Mouse (Mus musculus): ENCODE results near the gene Ccdc158.

Gene Ccdc158

DNA sequence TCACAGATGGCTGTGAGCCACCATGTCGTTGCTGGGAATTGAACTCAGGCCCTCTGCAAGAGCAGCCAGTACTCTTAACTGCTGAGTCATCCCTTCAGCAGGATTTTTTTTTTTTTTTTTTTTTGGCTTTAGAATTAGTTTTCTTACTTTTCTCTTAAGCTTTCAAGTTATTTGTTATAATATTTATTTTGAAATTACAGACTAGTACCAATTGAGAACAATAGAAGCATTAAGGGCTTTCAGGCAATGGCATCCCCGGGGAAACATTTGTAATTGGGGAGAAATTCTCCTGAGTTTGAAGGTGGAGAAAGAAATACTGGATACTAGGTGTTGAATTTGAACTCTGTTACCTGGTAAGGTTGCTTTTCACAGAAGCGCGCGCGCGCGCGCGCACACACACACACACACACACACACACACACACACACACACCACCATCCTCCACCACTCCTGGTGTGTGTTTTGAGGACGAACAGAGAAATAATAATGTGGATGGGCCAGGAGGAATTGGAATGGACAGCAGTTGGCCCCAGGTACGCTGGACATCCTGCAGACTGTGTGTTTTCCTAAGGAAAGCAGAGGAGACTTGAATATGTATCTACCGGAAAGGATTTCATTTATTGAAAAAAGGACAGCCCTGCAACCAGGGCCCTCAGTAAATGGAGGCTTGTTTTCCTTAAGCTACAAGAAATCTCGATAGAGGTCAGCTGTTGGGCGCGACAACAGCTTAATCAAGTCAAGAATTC lies 9.8 kb upstream of the Ccdc158 start:
- DNase-seq, result no peak

DNA sequence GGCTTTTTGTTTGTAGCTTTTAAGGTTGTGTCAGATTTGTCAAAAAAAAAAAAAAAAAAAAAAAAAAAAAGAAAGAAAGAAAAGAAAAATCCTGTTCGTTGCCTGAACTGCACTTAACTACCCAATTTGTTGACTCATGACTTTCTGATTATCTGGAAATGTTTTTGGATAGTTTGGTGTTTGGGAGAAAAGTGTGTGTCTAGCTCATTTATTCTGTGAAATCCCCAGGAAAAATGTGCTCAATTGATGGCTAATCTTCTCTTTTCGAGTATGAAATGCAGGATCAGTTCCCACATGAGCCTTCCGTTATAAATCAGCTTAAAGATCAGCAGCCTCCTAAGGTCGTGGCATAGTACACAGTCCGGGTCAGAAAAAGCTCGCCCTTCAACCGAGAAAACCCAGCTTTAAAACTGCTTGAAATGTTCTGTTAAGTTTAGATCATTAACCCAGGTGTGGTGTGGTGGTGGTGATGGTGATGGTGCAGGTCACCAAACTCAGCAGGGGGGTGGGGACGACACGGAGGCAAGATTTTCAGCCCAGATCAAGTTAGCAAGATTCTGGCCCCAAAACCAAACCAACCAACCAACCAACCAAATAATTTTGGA lies 8.9 kb upstream of the Ccdc158 start:
- DNase-seq, result no peak

DNA sequence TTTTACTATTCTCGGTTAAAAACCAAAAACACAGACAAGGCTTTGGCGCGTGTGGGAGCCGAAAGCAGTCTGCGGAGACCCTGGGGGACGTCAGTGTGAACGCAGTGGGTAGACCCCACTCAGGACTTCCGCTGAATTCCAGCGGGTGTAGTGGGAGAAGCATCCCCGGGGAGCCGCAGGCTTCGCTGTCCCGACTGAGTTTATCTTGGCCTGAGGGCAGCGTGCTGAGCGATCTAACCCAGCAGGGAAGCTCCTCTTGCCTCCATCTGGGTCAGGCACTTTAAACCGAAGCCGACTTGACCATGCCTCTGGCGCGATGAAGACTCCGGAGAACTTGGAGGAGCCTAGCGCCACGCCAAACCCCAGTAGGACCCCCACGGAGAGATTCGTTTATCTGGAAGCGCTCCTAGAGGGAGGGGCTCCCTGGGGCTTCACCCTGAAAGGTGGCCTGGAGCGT lies 8.3 kb upstream of the Ccdc158 start, which contains the start of gene Shroom3:
Gene Shroom3 (plus strand): TSS at position 85 of the 457 bp plus-strand sequence.
- DNase-seq, result no peak

DNA sequence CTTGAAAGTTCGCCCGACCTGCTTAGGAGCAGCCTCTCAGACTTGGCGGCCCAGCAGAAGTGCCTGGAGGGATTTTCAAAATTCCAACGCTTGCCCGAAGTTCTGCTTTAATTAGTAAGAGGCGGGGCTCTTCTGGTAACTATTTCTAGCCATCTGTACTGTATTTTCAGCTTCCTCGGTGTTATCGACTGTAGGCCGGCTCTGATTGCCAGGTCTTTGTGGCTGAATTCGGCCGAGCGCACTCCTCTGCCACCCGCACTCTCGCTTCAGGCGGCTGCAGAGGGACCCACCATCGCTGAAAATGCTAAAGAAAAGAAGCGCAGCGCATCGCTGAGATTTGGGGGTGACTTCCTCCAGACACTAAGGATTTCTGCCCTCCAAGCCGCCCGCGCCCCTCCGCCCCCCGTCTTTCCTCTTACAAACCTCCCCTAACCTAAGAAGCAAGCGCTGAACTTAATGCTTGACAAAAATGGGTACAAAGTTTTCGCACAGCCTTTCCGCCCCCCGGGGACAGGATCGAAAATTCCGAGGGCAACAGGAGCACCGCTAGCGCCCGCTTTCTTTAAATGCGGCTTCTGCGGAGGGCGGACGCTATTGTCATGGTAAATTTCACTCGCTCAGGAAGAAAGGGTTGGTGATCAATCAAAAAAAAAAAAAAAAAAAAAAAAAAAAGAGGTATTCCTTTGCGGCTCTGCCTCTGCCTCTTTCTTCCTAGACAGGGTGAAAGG lies 7.7 kb upstream of the Ccdc158 start:
- no peak for DNase-seq

DNA sequence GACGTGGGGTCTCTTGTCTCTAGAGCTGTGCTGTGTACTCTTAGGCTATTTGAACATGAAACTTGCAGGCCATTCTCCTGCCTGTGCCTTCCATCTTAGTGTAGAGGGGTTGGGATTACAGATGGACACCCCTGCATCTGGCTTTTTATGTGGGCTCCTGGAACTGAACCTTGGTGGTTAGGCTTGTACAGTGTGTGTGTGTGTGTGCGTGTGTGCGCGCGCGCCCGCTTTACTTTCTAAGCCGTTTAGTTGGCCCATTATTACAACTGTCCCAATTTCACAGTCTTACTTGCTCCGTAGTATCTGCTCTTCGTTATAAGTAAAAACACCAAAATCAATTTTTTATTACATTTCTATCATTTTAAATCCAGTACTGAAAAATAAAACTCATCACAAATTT lies 6.8 kb upstream of the Ccdc158 start:
- no peak for DNase-seq

DNA sequence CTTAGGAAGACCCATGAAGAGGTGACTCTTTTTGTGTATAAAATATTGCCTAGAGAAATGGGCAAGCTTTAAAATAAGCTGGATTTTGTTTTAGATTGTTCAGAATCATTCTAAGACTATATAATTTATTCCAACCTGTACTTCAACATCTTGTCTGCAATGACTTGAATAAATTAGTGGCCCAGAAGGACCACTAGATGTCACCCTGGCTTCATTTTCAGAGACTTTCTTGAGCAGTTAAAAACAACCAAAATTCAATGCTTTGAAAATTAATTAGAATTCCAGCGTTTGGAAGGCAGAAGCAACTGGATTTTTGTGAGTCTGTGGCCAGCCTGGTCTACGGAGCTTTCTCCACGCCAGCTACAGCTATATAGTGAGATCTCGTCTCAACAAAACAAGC lies 4.4 kb upstream of the Ccdc158 start:
- DNase-seq, result peak; percentile 40

DNA sequence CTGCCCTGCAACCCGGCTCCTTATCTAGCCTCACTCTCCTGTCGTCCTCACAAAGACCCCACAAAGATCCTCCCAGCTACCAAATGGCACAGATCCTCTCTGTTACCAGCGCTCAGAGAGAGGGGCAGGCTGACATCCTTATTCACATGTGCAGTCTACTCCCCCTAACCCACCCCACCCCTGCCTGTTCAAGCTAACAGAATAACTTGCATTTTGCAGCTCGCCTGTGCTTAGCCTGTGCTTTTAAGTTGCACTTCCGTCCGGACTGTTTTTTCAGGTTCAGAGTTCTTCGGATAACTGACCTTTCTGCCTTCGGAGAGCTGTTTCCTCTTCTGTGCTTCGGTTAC lies 476 bp upstream of the Ccdc158 start:
- DNase-seq, result no peak

DNA sequence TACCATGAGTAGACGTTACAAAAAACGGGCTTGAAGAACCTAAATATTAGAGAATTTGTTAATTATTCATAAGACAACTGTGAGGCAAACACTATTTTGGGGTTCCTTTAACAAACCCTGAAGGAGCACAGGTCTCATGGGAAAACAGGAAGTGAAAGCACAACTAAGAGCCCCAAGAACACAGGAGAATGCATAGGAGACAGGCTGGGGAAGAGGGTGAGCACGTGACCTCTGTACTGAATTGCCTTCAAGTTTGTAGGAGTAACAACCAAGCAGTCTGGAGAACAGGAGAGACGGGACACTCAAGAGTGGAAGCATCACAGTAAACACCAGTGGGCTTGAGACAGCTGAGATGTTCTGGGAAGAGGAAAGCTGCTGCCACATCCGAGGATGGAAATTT lies 8.2 kb downstream of the Ccdc158 start:
- no peak for DNase-seq

DNA sequence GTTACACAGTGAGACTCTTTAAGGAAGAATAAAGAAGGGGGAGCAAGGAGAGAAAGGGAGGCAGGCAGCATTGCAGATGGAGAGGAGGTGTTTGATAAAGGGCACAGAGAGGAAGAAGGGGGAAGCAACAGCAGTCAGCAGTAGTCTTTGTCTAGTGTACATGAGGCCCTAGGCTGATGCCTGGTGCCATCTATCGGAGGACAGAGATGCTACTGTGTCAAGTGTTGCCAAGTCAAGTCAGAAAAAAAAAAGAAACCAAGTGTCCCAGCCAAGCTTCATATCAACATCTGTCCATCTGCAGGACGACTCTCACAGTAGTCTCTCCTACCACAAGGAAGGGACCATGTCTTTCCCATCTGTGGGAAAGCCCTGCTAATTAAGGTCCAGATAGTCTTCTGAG lies 10.8 kb downstream of the Ccdc158 start:
- DNase-seq, result no peak

DNA sequence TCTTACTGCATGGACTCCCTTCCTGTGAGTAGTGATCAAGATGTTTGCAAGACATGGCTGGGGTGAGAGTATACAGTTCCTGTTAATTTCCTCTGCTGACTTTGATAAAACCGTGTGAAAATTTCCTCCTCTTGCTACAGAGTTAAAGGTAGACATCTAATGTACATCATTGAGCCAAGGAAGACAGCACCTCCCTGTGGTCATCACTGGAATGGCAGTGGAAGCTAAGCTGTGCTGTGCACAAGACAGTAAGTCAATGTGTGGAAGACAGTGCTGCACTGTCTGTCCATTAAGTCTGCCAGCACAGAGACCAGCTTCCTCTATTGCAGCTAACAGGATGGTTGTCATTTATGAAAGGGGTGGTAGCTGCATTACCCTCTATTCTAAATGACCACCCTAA lies 18.8 kb downstream of the Ccdc158 start:
- peak; percentile 68 for DNase-seq

DNA sequence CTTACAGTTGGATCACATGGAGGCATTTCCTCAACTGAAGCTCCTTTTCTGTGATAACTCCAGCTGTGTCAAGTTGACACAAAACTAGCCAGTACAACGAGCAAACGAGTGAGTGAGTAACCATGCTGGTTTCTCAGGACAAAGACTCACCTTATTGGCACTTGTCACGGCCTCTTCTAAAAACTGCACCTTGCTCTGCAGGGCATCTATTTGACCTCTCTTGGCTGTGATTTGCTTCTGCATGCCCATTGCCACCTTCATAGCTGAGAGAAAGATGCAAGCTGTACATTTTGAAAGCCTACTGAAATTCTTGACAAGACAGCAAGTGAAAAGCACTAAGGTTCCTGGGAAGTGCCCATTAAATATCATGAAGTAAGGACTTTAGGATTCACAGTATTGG lies 34.2 kb downstream of the Ccdc158 start:
- DNase-seq, result no peak

DNA sequence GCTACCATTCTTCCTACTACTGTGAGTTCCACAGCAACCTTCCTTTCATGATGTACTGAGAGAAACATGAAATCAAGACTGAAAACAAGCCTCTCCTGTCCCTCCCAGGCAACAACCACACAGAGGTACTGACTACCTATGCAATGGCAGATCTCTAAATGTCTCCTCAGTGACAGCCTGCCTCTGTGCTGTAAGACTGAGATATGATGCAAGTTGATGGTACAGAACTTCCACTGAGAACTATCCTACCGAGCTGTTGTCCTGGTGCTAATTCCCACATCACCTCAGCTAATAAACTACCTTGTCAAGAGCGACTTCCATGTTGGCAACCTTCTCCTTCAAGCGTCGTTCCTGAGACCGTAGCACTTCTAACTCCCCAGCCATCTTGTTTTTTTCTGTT lies 39.2 kb downstream of the Ccdc158 start:
- no peak for DNase-seq

DNA sequence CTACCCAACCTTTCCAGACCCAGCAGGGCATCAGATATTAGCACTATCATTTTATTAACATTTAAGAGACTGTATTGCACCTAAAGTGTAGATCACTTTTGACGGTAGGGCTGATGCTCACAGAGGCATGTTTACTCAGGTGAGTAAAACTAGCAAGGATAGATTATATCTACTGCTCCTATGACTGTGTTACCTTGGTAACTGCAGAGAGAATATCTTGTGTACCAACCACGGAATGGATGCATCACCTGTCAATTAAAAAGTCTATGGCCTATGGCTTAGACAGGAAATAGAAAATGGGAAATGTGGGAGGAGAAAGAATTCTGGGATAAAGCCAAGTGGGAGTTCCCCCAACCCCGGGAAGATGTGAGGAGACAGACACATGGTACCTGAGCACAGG lies 40.2 kb downstream of the Ccdc158 start:
- no peak for DNase-seq

DNA sequence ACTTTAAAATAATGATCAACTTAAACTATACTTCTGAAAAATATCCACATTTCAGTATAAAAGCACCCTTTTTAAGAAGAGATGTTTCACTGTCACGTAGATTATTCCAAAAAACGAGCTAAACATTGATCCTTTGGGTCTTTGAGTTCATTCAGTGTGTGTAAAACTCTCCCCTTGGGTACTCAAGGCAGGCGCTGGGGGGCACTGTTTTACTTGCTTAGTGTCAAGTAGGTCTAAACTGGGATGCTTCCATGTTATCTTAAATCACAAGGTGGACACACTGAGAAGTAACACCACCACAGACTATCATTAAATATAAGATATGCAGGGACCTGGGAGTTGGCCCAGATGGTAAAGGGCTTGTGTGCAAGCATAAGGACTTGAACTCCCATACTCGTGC lies 41.5 kb downstream of the Ccdc158 start:
- DNase-seq, result no peak

DNA sequence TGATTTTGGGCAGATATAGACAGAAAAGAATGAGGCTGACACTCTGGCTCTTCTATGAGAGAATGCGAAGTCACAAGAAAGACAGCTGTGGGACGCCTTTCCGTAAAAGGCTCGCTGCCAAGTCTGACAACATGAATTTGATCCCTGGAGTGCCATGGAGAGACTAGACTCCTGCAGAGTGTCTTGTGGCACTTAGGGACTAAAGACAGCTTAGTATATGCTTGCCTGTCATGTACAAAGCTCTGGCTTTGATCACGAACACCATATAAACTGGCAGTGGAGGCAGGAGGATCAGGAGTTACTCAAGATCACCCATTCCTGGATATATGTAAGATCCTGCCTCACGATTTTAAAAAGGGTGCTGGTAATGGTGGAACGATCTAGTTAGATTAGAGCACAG lies 47.2 kb downstream of the Ccdc158 start:
- DNase-seq, result no peak

DNA sequence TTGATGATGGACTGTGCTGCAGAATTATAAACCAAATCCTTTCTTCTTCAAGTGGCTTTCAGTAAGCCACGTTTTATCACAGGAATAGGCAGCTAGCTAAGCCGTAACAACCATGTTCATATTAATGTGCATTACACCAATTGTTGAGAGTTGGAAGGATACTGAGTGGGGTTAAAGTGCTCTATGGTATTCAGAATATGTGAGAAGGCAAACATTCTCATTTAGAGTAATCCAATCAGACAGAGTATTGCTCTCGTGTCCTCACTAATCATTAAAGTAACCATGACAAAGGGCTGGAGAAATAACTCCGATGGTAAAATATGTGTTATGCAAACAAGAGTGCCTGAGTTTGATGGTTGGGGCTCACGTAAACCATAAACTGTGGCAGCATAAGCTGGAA lies 53.2 kb downstream of the Ccdc158 start:
- DNase-seq, result no peak

DNA sequence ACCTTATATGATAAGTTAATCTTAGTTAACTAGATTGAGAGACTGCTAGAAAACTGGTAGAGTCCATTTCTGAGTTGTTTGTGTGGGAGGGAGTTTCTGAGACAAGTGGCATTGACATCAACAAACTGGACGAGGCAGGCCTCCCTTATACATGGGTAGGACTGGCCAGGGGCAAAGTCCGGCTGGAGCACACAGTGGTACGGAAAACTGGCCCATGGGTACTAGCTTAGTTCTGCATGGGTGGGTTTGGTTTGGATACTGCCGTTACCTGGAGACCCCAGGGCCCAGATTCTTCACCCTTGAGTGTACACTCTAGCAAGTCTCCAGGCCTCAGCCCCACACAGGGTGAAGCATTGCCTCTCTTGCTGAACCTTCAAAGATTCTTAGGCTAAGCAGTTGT lies 62.3 kb downstream of the Ccdc158 start:
- no peak for DNase-seq

DNA sequence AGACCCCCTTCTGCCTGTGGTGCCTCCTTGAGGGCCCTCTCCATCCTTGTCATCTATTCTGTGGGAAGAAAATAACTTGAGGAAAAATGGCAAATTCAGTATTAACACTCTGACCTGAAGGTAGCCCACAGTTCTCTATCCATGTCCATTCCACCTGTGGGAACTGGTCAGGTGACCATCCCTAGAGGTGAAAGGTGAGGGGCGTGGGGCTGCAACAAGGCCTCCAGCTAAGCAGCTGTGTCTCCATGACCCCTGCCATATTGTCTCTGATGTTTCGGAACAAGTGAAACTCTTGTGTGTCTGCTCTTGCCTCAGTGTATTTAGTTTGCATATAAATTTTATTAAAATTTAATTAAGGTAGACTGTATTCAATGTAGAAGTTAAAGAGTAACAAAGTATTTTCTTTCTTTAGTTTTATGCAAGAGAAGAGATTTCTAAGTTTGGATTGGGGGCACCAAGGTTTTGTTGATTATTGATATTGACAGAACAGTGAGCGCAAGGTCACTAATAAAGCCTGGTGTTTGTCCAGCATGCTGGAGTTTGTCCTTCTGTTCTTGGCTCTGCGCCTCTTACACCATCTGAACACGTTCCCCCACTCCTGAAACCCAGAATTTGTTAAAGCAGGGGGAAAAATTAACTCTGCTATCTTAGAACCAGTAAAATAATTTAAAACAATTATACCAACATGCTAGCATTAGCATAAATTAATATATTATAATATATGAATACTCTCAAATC lies 67.4 kb downstream of the Ccdc158 start:
- DNase-seq, result no peak

DNA sequence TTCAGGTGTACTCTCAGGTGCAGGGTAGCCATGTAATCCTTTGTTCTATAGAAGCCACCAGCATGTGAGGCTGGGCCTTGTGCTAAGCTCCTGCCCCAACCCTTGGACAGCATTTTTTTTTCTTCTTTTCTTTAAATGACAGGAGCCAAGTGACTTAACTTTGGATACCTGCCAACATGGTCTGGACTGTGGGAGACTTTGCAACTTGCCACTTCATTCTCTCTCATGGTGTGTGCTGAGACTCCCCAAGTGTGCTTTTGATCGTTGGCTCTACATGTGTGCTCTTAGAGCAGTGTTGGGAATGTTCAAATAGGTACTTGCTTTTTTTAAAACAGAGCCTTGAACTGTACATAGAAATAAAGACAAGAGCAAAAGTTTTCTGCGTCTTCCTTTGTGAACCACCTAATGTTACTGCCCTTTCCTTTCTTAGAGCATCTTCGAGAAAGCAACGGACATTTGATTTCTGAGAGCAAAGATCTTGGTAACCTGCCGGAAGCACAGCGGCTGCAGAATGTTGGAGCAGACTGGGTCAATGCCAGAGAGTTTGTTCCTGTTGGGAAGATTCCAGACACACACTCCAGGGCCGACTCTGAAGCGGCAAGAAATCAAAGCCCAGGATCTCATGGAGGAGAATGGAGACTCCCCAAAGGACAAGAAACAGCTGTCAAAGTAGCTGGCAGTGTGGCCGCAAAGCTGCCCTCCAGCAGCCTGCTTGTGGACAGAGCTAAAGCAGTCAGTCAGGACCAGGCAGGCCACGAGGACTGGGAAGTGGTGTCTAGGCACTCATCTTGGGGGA lies 70.4 kb downstream of the Ccdc158 start:
- no peak for DNase-seq

DNA sequence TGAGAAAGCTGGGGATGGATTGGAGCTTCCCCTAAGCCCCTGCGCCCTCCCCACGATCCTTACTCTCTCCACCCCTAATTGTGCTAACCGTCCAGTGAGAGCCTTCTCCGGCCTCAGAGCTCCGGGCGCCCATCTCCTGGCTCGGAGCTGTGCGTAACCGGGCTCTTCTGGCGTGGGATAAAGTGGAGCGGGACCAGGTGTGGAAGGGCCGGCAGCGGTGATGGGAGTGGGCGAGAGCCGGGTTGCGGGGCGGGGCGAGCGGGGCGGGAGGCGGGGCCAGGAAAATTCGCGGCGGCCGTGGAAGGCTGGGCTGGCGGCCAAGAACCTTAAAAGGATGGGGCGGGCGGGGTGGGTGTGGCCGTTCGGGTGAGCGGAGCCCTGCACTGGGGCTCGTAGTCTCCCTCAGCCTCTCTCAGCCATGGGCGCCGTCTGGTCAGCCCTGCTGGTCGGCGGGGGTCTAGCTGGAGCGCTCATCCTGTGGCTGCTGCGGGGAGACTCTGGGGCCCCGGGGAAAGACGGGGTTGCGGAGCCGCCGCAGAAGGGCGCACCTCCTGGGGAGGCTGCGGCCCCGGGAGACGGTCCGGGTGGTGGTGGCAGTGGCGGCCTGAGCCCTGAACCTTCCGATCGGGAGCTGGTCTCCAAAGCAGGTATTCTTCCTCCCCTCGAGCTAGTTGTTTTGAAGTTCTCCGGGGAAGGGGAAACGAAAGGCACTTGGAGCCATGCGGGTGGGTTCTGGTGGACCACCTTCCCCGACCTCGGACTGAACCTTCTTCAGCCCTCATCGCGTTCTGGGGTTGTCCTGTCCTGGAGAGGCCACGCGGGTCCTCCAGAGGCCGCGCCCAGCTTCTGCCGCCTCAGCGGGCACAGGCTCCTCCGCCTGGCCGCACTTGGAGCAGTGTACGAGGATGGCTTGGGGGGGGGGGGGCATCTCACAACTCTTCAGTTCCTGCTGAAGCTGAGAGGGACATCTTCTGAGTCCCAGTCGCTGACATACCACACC lies 72.1 kb downstream of the Ccdc158 start, which contains the start of gene Stbd1:
Gene Stbd1 (plus strand): TSS at position 351 of the 1,000 bp plus-strand sequence.
- DNase-seq, result no peak

DNA sequence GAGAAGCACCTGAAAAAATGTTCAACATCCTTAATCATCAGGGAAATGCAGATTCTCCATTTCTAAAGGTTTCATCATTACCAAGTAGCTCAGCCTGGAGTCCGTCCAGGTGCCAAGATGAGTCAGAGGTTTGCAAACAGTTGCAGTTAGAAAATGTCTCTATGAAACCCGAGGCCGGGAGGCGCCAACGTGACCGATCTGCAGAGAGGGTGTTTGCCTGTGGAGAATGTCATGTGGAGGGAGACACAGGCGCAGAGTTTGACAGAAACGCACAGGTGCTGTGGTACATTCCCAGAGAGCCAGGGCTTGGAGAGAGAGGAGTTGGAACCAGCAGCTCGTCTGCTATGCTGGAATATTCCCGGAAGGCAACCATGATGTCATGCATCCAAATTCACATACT lies 76.0 kb downstream of the Ccdc158 start:
- DNase-seq, result peak; percentile 6

Measured in layer of hippocampus, adult 9-11 months (tissue).